Mouse (Mus musculus): ENCODE measurements at regions not wholly inside any gene's neighbourhood (a gene's known extent, or its start where the extent isn't known, plus 50 kb on each side); places are given as distances from the start of the nearest gene placed in this dataset.

- Histone ChIP-seq H3K4me2 (replicated peaks) (no peak overlapping the region), H3K4me1 (no peaks in the 10 kb centered on the region), H3K36me3 (no peaks in the 10 kb centered on the region), H3K4me3 (no peak overlapping the region), H3K9me3 (replicated peaks) (no peaks in the 10 kb centered on the region), H3K27ac (no peak overlapping the region), H3K27me3 (no peaks in the 10 kb centered on the region), H3K9ac (no peak overlapping the region)
- ATAC-seq (ENCODE audit: low FRiP score) = no peak
These were observed 66.8 kb upstream of the Il15 start for GRCm38 (mm10) chr8:82469824-82470223.

GRCm38 (mm10) chr8:82462841-82463240 is 59.8 kb upstream of the Il15 start:
- Histone ChIP-seq H3K9ac (no peak overlapping the region), H3K36me3 (no peaks in the 10 kb centered on the region), H3K27ac (no peak overlapping the region), H3K4me3 (no peak overlapping the region), H3K9me3 (replicated peaks) (no peaks in the 10 kb centered on the region), H3K4me1 (no peaks in the 10 kb centered on the region), H3K27me3 (no peaks in the 10 kb centered on the region), H3K4me2 (replicated peaks) (no peak overlapping the region)
- ATAC-seq (ENCODE audit: low FRiP score) = no peak

DNA sequence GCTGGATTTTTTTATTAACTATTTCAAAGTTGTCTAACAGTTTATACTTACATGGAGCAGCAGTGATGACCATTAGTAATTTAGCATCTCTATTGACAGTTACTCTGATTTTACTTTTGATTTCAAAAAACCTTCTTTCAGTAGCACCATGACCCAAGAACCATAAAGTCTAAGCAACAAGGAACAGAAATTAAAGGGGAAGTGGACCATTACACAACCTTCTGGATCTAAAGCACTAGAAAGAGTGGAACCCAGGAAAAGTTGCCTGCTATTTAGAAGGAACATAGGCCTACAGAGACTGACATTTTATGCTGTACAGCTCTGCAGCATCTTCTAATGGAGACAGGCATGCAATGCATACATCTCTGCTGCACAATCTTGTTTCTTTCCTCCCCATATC is 56.0 kb upstream of the Il15 start:
- Histone ChIP-seq H3K9ac (no peak overlapping the region), H3K36me3 (no peaks in the 10 kb centered on the region), H3K9me3 (replicated peaks) (no peaks in the 10 kb centered on the region), H3K4me2 (replicated peaks) (no peak overlapping the region), H3K27me3 (no peaks in the 10 kb centered on the region), H3K4me3 (no peak overlapping the region), H3K4me1 (no peaks in the 10 kb centered on the region), H3K27ac (no peak overlapping the region)
- no peak for ATAC-seq (ENCODE audit: low FRiP score)

DNA sequence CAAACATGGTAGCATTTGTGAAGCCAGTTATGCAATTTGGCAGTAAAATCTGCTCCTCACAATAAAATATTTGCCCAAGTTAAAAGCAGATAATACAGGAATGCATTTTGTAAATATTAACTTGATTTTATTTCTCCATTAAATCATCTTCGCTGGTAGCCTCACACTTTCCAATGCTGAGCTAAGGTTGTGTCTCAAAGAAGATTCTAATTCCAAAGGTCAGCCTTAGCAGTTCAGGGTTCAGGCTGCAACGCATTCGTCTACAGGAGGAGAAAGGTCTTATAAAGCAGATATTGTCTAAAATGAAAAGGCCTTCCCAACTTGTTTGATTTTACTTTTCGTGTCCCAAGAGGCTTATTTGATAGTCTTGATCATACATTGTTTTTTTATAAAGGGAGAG is 51.0 kb upstream of the Il15 start:
- Histone ChIP-seq H3K9ac (no peak overlapping the region), H3K27ac (no peak overlapping the region), H3K27me3 (no peaks in the 10 kb centered on the region), H3K36me3 (no peaks in the 10 kb centered on the region), H3K4me1 (no peaks in the 10 kb centered on the region), H3K9me3 (replicated peaks) (no peaks in the 10 kb centered on the region), H3K4me3 (no peak overlapping the region), H3K4me2 (replicated peaks) (no peak overlapping the region)
- no peak for ATAC-seq (ENCODE audit: low FRiP score)
- WGBS = 67% methylated on average over 4 of the region's 4 CpGs

All from hindbrain, embryonic 12.5 days (tissue).